Mouse (Mus musculus) kidney, adult 11 months (tissue): ENCODE data around the gene Dmrt3.

ENCODE experiments used
- DNase-seq: peaks from one replicate; pipeline ENCODE4 v3.0.0; 2022

Gene Dmrt3

DNA sequence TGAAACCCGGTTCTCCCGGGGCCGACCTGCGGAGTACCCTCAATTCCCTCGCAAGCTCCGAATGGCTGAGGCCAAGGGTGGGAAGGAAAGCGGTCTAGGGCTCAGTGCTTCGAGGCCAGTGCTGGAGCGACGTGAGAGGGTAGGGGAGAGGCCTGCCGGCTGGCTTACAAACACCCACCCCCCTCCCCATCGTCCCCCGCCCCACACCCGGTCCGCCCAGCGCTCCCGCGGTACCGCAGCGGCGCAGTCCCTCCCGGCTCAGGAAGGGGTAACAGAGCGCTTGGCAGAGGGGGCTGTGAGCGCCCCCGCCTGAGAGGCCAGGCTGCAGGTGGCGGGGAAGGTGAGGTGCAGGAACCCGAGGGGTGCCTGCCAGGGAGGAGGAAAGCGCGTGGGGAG lies at the start of gene Dmrt3:
TSS of gene Dmrt3 (plus strand) at position 287 of the 396 bp plus-strand sequence.
- no peak for DNase-seq

DNA sequence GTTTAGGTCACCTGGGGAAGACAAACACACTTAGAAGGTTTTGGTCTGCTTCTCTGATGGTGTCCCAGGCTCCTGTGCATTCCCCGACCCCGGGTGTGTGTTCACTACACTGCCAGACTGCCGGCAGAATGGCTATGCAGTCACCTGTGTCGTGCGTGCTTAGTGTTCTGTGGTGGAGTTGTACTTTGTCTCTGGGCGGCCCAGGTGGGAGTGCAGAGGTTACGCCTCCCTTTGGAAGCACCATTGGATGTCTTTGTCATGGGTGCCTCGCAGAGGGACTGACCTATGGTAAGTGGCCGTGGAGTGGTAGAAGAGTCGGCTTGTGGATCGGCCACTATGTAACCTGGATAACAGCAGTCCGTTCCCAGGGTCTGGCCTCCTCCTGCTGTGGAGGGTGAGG lies 45.7 kb upstream of the Dmrt3 start:
- no peak for DNase-seq

DNA sequence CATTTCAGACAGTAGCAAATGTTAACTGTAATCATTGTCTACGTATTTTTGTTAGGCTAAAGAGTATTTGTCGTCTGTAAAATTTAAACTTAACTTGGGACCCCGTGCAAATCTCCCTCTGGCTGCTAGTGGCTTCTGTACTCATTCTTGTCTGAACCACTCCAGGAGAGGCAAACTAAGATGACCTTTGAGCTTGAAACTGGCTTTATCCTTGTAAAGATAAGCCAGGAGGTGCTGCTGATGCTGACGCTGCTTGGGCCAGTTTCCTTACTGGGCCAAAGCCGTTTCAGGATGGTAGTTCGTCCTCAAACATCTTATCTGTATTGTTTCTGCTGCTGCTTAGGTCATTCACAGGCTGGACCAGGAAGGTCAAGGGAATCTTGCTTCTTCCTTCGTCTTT lies 40.3 kb upstream of the Dmrt3 start:
- no peak for DNase-seq

DNA sequence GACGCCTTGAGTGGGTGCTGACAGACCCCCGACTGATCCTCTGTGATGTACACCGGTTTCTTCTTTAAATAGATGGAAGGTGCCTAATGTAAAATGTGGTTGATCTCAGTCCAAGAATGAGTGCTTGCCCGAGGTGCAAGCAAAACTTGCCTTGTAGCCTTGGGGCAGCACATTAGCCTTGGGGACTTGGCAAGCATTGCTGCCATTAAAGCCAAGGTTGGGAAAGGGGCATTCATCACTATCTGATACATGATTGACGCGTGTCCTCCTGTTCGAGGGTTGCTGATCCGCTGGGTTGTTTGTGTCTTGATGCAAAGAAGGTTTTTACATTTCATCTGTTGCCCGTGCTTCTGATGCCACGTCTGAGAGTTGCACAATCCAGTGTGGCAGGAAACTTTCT lies 35.7 kb upstream of the Dmrt3 start:
- DNase-seq = no peak

DNA sequence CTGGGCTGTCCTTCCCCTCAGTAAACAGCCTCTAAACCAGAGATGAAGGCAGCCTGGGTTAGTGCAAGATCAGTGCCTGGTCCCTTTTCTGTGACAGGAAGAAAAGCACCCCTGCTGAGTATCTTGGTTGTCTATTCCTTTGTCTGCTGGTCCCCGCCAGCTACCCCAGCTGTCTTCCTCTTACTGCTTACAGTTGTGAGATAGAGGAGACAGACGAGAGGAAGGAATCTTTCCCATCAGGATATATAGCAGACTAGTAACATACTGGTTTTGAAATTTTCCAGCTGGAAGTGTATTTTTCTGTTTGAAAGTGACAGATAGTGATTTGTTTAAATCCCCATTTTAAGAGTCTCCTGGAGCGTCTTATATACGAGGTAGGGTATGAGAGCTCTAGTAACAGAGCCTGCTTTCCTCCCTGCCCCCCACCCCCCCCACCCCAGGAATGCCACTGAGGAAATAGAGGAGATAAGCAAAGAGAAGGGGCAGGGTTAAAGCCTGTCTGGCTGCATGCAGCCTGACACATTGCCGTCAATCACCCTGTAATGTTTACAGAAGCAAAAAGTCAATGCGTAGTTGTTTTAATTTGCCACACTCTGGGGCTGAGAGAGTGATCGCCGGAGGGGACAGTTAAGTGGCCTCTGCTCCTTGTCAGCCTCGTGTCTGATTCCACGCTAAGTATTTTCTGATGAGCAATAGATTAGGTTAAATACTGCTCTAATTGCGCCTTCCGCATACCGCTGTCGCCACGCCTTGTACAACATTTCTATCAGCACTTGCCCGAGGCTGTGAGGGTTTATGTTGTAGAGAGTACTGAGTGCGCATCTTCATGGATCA lies 34.9 kb upstream of the Dmrt3 start:
- no peak for DNase-seq

- DNase-seq = no peak
These were observed 31.7 kb upstream of the Dmrt3 start for GRCm38 (mm10) chr19:25578358-25578757.

- no peak for DNase-seq
These were observed 30.7 kb upstream of the Dmrt3 start for GRCm38 (mm10) chr19:25579440-25579839.

- no peak for DNase-seq
These were observed 12.3 kb upstream of the Dmrt3 start for GRCm38 (mm10) chr19:25597717-25598232.

GRCm38 (mm10) chr19:25598626-25599025 lies 11.5 kb upstream of the Dmrt3 start:
- DNase-seq = no peak

DNA sequence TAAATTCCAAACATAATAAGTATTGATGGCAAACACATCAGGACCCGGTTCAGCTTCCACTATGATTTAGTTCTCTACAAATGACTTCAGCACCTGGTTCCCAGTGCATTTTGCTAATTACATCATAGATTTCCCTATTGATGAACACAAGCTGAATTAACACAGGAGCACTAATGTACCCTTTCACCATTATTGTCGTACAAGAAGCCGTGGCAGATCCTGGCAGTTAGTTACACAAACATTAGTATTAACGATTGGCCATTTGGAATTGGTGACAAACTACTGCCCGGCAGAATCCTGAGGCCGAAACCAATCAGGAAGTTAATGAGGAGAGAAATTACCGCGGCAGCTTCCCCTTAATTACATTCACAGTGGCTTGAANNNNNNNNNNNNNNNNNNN lies 8.1 kb upstream of the Dmrt3 start:
- DNase-seq = no peak

GRCm38 (mm10) chr19:25607461-25608205 lies 2.5 kb upstream of the Dmrt3 start:
- DNase-seq = no peak

DNA sequence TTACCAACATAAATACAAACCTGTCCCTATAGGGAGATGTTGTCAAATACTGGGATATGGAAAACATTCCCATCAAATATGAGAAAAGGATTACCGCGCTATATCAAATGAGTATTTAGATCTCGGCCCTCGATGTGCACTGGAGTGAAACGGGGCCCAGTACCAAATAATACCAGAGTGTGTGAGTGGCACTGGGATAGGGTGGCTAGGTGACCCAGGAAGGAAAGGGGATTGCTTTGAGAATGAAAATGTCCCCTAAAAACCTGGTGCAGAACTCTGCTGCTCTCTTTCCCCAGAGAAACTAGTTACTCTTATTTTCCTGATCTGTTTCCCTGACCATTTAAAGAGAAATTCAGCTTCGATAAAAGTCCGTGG lies 1.9 kb upstream of the Dmrt3 start:
- no peak for DNase-seq

GRCm38 (mm10) chr19:25608961-25609850 lies 895 bp upstream of the Dmrt3 start:
- no peak for DNase-seq

GRCm38 (mm10) chr19:25610411-25611111 lies 460 bp downstream of the Dmrt3 start:
- DNase-seq = no peak

DNA sequence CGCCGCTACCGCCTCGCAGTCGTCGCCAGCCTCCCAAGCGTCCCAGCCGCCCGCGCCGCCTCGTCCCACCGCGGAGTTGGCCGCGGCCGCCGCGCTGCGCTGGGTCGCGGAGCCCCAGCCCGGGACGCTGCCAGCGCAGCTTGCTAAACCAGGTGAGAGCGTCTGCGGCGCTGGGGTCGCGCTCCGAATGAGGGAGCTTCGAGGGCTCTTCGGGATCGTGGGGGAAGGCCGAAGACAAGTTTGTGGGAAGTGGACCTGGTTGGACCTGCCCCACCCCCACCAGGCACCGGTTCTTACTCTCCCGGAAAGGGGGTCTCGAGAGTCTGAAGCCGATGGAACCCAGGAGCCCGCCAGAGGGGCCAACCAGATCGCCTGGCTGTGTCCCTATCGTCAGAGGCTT lies 1.0 kb downstream of the Dmrt3 start:
- DNase-seq = no peak

DNA sequence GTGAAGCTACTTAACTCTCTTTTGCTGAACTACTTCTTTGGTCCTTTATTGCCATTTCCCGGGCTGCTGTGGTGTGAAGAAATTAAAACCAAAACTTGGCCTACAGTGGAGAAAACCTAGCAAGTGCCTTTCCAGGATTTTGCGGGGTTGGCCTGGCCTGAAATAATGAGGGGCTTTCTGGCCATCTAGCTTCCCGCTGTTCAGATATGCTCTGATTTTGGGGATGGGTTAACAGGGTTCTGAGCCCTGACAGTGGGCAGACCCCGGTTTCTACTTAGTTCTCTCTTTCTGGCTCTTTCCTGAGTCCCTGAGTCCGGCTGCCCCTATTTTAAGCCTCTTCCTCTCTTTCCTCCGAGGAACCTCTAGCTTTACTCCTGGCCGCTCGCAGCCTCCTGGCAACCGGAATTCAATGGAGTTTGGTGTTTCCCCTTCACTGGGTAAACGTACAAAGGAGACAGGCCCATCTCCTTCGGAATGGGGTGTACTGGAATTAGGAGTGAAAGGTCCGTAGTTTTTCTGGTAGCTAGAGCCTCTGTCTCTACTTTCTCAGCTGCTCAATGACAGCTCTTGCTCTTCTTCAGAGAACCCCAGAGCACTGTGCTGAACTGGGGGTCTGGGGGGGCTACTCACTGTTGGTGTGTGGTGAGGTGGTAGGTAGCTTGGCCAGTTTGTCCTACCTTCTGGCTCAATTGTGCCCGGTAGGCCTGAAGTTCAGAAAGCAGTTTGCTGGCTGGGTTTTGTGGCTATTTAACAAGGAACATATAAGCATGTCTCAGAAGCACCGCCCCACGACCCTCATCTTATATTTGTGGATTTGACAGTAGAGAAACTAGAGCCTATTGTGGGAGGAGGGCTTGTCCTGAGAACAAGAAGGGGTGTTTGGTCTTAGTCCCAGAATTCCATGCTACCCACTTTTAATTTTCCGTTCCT lies 2.0 kb downstream of the Dmrt3 start:
- DNase-seq = no peak

GRCm38 (mm10) chr19:25612806-25613295 lies 2.8 kb downstream of the Dmrt3 start:
- DNase-seq = no peak

GRCm38 (mm10) chr19:25613476-25614300 lies 3.6 kb downstream of the Dmrt3 start:
- no peak for DNase-seq

GRCm38 (mm10) chr19:25615889-25616288 lies 5.8 kb downstream of the Dmrt3 start:
- no peak for DNase-seq
